Mouse (Mus musculus) bone marrow macrophage, adult 2 months (primary cell): ENCODE measurements around the gene Ubxn4. TPM values are rescaled to one million over a fixed set of nuclear protein-coding genes. Genes with fewer than 3 reads are reported as not detected.
"Not testable (repeated sequence)": the region's sequence is repeated elsewhere in the genome, so short reads cannot be mapped to it uniquely, and the experiment has no call there.

Experiments
- H3K27ac ChIP-seq: 2 replicates; pipeline ENCODE4 v1.5.1; 2012; ENCODE audit warnings: low read depth, low read length; ENCODE audit not compliant: insufficient read depth
- H3K4me1 ChIP-seq: 2 replicates; pipeline ENCODE4 v1.6.1; 2012; ENCODE audit warnings: low read length; ENCODE audit not compliant: control insufficient read depth, insufficient read depth
- H3K4me3 ChIP-seq: 2 replicates; pipeline ENCODE4 v1.5.1; 2012; ENCODE audit warnings: mild to moderate bottlenecking, low read length, moderate library complexity; ENCODE audit not compliant: insufficient read depth
- CTCF ChIP-seq: IDR thresholded peaks from 2 replicates; pipeline ENCODE4 v1.5.1; 2012; ENCODE audit warnings: low read depth, mild to moderate bottlenecking, low read length, moderate library complexity
- POLR2A ChIP-seq: IDR thresholded peaks from 2 replicates; pipeline ENCODE4 v1.6.1; 2012; ENCODE audit warnings: mild to moderate bottlenecking, low read depth, low read length, borderline replicate concordance
- polyA plus RNA-seq: library from polyadenylated mRNA; stranded (reverse); fragments of >200 nt; gene quantifications from 2 replicates; pipeline ENCODE4 v1.2.4, GENCODE M21; 2012; ENCODE audit not compliant: missing spikeins, insufficient read depth, insufficient read length

Gene Ubxn4
- 65.6 and 69.8 TPM in 2 replicates for polyA plus RNA-seq

DNA sequence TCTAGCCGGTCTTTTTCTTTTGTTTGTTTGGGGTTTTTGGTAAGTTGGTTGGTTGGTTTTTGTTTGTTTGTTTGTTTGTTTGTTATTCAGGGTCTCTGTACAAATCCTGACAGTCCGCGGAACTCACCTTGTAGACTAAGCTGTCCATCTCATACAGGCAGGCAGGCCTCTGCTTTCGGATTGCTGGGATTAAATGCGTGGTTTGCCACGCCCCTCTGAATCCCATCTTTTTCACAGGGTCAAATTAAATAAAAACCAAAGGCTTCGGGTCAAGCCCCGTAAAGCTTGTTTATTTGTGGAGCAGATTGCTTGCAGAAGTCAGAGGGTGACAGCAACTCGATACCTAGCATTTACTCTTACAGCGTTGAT lies at the start of gene Ubxn4:
TSS of gene Ubxn4 (plus strand) at position 338 of the 369 bp plus-strand sequence.
- H3K27ac ChIP-seq = peak within 1 kb of the TSS; percentile 49
- H3K4me1 ChIP-seq = peaks cover 7% of the 10 kb centered on the region
- peak within 1 kb of the TSS; percentile 69 for H3K4me3 ChIP-seq
- TF ChIP-seq CTCF = no peak
- no peak for TF ChIP-seq POLR2A

DNA sequence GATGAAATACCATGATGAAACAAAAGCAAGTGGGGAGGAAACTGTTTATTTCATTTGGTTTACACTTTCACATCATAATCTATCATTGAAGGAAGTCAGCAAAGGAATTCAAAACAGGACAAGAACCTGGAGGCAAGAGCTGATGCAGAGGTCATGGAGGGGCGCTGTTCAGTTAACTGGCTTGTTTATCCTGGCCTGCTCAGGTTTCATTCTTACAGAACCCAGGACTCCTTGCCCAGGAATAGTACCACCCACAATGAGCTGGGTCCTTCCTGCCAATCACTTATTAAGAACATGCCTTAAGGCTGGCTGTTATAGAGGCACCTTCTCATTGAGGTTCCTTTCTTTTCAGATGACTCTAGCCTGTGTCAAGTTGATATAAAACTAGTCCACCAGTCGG lies 49.8 kb upstream of the Ubxn4 start:
- Histone ChIP-seq H3K4me1 (peaks cover 7% of the 10 kb centered on the region), H3K4me3 (no peak overlapping the region), H3K27ac (no peak overlapping the region)
- TF ChIP-seq CTCF (no peak), POLR2A (no peak)

DNA sequence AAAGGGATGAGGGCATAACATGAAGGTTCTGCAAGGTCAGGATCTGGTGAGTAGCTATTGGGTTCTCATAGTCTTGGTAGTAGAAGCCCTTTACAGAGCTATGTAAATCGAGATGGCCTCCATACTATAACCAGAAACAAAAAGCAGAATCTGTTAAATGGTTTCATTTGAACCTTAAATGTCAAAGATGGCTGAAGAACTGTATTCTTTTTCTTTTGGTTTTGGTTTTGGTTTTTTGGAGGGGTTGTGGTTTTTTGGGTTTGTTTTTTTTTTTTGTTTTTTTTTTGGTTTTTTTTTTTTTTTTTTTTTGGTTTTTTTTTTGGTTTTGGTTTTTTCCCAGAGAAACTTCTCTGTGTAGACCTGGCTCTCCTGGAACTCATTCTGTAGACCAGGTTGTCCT lies 46.4 kb upstream of the Ubxn4 start:
- H3K4me3 ChIP-seq = no peak overlapping the region
- H3K27ac ChIP-seq = no peak overlapping the region
- H3K4me1 ChIP-seq = 0 out of 2 replicates have a peak, but pooled peaks cover 2% of the 10 kb centered on the region
- TF ChIP-seq CTCF (no peak), POLR2A (no peak)

DNA sequence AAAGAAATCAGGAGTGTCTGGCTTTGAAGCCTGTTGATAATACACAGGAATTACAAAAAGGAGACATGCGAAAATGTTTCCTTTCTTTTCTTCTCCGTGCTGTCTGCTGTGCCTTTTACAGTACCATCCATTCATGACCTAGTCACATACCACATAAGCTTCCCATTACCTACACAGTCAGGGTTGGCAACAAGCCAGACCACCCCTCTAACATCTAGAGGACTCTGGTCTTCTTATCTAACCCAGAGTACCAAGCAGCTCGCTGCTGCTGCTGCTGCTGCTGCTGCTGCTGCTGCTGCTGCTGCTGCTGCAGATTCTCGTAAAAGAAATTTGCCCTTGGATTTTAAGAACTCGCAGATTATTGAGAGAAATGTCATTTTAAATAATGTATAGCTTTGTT lies 30.5 kb upstream of the Ubxn4 start:
- no peaks in the 10 kb centered on the region for H3K4me1 ChIP-seq
- no peak for TF ChIP-seq CTCF
- TF ChIP-seq POLR2A = no peak

DNA sequence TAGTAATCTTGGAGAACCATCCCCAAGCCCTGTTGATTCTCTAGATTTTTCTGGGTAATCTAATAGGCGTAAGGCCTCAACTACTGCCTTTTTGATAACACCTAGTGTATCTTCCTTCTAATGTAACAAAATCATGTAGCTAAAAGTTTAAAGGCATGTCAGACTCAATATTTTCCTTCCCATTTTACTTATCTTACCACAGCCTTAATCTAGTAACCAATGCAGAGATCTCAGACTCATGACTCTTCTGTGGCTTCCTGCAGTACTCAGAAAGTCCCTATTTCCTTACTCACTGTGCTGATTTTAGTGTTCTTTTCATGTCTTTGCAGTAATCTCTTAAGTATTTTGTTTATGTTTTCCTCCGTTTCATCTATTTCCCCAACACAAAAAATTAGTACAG lies 21.9 kb upstream of the Ubxn4 start:
- Histone ChIP-seq H3K4me1 (no peaks in the 10 kb centered on the region), H3K27ac (no peak overlapping the region), H3K4me3 (no peak overlapping the region)
- TF ChIP-seq POLR2A (no peak), CTCF (no peak)

More for the DNA sequence above, 30.5 kb upstream of the Ubxn4 start:
- Histone ChIP-seq H3K27ac (no peak overlapping the region), H3K4me3 (no peak overlapping the region)

DNA sequence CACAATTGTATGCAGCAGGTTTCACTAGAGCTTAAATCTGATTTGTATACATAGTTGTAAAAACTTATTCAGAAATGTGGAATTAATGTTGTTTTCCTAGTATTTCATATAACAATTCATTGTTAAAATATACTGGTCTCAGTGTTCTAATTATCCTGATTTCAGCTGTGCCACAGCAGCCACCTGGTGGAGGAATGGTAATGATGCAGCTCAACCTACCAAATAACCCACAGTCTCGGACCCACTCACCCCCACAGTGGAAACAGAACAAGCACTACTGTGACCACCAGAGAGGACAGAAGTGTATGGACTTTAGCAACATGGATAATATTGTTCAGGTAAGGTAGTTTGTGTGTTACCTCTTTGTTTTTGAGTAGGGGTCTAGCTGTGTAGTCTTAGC lies 20.5 kb upstream of the Ubxn4 start:
- Histone ChIP-seq H3K27ac (no peak overlapping the region), H3K4me1 (no peaks in the 10 kb centered on the region), H3K4me3 (no peak overlapping the region)
- TF ChIP-seq CTCF (no peak), POLR2A (no peak)

DNA sequence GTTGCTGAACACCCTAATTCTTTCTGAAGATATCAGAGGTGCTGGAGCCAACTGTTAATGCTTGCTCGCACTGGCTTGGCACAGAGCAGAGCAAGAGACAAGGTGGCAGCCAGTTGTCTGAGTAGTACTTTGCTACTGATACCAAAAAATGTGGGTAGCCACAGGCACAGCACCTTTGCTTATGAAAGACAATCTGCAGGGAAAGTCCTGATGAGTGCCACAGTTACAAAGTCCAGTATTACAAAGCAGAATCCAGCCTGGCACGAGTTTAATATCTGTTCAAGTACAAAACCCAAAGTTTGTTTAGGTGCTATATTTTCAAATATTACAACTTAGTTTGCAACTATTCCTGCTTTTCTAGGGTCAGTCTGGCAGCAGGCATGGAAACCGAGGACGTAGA lies 8.6 kb upstream of the Ubxn4 start:
- Histone ChIP-seq H3K4me3 (no peak overlapping the region), H3K4me1 (no peaks in the 10 kb centered on the region), H3K27ac (no peak overlapping the region)
- TF ChIP-seq POLR2A (no peak), CTCF (no peak)

DNA sequence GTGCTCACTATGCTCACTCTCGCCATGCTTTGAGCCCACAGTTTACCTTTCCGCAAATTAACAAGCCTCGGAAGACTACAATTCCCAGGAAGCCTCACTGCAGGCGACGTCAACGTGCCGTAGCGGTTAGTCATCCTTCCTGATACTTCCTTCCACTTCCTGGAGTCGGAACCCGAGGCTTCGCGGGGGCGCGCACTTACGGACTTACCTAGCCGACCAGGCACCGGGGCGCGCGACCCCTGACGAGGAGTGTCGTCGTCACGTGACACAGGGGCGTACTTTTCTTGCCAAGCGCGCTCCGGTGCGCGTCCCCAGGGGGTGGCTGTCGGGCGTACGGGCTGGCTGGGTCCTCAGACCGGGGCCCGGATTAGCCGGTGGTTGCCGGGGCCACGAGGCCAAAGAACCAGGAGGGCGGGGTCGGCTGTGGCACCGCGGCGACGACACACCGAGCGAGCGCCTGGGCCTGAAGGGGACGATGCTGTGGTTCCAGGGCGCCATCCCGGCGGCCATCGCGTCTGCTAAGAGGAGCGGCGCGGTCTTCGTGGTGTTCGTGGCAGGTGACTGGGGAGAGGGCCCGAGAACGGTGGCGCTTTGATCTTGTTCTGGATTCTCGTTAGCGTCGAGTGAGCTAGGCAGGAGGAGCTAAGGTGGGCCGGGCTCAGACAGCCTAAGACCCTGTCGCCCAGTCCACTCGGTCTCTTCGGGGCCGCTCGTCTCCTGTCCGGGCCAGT lies 397 bp downstream of the Ubxn4 start:
- TF ChIP-seq POLR2A = no peak
- TF ChIP-seq CTCF = no peak
- Histone ChIP-seq H3K4me1 (peaks cover 7% of the 10 kb centered on the region), H3K27ac (peak overlapping the region; percentile 49), H3K4me3 (peak overlapping the region; percentile 69)

DNA sequence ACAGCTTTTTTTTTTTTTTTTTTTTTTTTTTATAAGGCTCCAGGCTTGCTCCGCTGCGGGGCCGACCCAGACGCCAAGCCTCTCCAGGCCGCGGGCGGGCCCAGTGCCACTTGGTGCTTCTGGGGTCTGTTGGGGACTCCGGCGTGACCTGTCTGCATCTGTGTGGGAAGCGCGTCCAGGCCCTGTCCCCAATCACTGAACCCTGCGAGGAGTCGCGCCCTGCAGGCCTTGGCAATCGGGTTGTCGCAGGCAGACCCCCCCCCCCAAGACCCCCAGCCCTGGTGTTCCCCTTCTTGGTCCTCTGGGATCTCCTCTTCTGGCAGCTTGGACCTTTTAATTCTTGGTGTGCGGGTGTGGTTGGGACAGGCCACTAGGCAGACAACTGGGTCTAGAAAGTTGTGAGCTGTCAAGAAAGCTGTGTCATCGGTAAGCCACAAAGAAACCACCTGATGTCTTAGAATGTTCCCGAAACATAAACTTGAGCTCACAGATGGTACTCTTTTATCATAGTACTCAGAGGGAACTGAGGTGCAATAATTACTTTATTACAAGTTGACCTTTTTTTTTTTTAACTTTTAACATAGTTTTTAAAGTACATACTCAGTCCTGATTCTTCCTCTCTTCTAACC lies 1.1 kb downstream of the Ubxn4 start:
- H3K4me3 ChIP-seq = peak overlapping the region; percentile 69
- no peak for TF ChIP-seq POLR2A
- TF ChIP-seq CTCF = no peak
- H3K4me1 ChIP-seq = peaks cover 7% of the 10 kb centered on the region
- H3K27ac ChIP-seq = peak overlapping the region; percentile 49

DNA sequence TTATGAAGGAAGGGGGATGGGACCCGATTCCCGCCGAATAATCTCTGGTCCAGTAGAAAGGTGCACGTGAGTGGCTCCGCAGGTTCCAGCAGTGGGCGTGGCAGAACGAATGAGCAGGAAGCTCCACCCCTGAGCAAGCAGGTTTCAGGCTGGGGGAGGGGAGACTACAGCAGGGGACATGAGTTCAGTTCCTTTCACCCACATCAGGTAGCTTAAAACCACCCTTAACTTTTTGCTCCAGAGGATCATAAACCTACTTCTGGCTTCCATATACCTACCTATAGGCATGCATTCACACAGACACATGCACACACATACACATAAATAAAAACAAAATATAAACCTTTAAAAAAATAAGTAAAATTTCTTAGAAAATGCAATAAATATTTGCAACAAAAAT lies 23.3 kb downstream of the Ubxn4 start:
- not testable (repeated sequence) for H3K27ac ChIP-seq, H3K4me3 ChIP-seq, H3K4me1 ChIP-seq
